Mouse (Mus musculus): ENCODE measurements around the gene Ptprr. TPM values are rescaled to one million over a fixed set of nuclear protein-coding genes. Genes with fewer than 3 reads are reported as not detected.
A peak's percentile ranks its signal among the peaks of the same experiment; 100 is the strongest.

The Ptprr gene
- total RNA-seq, 2 experiments from 2014 or later, result 0.74 to 1.6 TPM

DNA sequence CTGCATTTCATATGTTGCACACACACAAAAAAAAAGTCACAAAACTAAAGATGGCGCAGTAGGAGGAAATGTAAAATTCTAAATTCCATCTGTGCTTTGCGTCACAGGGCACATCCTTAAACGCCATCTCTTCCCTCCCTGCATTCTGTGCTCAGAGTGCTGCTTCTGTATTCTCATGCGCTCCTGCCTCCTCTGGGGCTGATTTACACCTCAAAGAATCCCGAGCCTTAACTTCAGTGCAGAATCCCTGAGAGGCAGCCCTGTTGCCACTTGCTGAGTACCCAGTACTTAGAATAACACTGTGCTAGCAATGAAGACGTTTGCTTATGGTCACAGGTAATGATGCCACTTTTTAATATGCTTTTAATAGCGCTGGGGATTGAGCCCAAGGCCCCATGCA lies 61.4 kb downstream of the Ptprr start:
- no peak overlapping the region for H3K4me3 ChIP-seq
- no peak overlapping the region for H3K27ac ChIP-seq
- intact Hi-C loops (cut with DNase I), result no loop called here
- DNase-seq, result no peak
- no peak for TF ChIP-seq CTCF (IDR thresholded peaks at IDR 0.05)

DNA sequence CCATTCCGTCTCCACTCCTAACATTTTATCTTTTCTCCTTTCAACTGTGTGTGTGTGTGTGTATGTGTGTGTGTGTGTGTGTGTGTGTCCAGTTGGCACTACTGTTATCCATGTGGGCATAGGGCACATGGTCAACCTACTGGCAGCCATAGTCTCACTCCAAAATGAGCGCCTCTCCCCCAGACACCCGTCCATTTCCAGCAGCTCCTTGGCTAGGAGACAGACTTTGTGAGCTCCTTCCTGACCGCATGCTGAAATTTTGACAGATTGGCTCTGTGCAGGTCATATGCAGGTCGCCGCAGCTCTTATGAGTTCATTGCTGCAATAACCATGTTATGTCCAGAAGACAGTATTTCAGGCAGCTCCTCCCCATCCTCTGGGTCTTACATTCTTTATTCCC lies 62.8 kb downstream of the Ptprr start:
- Histone ChIP-seq H3K27ac (no peak overlapping the region), H3K4me3 (no peak overlapping the region)
- DNase-seq, result no peak
- no peak for TF ChIP-seq CTCF (IDR thresholded peaks at IDR 0.05)
- intact Hi-C loops (cut with DNase I), result no loop called here

DNA sequence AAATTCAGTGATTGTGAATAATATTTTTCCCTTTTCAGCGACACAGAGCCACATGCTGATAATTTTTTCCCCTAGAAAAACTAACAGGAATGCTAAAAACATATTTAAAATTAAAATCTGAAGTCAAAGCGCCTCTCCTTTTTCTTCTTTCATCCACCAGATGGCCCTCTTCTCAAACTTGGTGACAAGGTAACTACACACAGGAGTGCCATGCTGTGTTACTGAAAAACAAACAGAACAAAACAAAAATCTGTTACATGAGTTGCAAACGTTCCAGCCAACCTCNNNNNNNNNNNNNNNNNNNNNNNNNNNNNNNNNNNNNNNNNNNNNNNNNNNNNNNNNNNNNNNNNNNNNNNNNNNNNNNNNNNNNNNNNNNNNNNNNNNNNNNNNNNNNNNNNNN lies 66.0 kb downstream of the Ptprr start:
- TF ChIP-seq CTCF (IDR thresholded peaks at IDR 0.05), result peak; percentile 24
- intact Hi-C loops (cut with DNase I), result no loop called here
- no peak overlapping the region for H3K4me3 ChIP-seq

DNA sequence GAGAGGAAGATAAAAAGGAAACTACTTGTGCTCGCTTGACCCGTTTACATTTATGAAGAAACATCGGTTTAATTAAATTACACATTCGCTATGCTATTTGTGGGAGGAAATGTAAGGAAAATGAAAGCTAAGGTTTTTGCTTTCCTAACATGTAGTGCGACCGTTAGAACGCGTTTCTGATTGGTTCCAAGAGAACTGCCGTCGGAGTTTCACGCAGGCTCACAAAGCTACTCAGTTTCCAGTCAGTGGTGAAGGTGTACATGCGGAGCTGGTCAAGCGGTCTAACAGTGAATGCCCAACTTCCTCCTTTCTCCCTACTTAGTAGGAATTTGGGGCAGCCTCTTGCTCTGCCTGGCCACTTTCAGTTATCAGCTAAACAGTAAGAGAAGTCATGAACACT lies 78.5 kb downstream of the Ptprr start:
- TF ChIP-seq CTCF (IDR thresholded peaks at IDR 0.05), result no peak
- no peak overlapping the region for H3K27ac ChIP-seq
- no peak for DNase-seq
- intact Hi-C loops (cut with DNase I), result no loop called here
- H3K4me3 ChIP-seq, result no peak overlapping the region

More for the DNA sequence above, 66.0 kb downstream of the Ptprr start:
- H3K27ac ChIP-seq, result no peak overlapping the region
- no peak for DNase-seq

DNA sequence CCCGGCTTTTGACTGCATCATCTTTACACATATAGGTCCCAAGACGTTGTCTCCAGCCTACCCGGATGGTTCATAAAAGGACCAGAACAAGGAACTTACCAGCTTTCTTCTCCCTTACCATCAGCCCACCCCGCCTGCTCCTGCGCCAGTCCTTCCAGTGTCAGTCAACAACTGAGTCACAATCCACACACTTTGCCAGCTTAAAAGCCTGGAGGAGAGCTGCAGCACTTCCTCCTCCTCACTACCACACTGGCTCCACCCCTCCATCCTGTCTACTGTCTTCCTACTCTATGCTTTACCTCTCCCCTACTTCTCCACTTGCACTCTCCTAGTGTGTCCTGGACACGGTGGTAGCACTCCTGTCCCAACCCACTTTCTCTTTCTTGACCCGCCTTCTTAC lies 80.5 kb downstream of the Ptprr start:
- no peak overlapping the region for H3K4me3 ChIP-seq
- intact Hi-C loops (cut with DNase I), result no loop called here
- no peak for TF ChIP-seq CTCF (IDR thresholded peaks at IDR 0.05)
- H3K27ac ChIP-seq, result no peak overlapping the region
- DNase-seq, result no peak

DNA sequence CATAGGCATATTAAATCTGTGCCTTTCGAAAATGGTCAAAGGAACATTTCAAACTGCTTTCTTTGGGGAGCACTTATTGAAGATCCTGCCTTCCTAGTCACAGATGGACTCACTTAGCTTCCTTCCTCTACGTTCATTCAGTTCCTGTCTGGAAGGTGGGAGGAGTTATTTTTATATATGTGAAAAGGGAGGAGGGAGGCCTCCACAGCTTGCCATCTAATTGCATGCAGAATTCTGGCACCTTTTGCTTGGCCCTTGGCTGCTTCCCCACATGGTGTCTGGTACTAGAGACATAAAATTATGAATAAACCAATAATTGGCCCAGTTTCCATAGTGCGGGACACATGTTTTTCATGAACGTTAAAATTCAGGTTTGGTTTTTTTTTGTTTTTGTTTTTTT lies 90.2 kb downstream of the Ptprr start:
- no peak for DNase-seq
- no peak overlapping the region for H3K4me3 ChIP-seq
- intact Hi-C loops (cut with DNase I), result no loop called here
- no peak overlapping the region for H3K27ac ChIP-seq
- no peak for TF ChIP-seq CTCF (IDR thresholded peaks at IDR 0.05)

DNA sequence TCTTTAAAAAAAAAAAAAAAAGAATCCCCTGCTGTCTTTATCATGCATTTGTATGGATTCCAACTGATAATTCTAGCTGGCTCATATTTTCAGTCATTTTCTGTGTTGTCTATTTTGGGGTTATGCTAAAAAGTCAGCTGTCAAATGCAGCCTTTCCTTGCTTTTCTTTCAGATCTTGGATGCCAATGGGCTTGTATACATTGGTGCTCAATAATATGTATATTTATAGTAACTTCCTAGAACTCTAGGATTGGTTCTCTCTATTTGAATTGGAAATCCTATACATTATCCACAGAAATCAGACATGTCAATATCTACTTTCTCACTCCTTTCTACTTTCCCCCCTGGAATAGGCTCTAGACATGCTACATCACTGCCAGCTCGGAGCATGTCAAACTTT lies 90.7 kb downstream of the Ptprr start:
- DNase-seq, result no peak
- intact Hi-C loops (cut with DNase I), result no loop called here
- Histone ChIP-seq H3K27ac (no peak overlapping the region), H3K4me3 (no peak overlapping the region)
- no peak for TF ChIP-seq CTCF (IDR thresholded peaks at IDR 0.05)

DNA sequence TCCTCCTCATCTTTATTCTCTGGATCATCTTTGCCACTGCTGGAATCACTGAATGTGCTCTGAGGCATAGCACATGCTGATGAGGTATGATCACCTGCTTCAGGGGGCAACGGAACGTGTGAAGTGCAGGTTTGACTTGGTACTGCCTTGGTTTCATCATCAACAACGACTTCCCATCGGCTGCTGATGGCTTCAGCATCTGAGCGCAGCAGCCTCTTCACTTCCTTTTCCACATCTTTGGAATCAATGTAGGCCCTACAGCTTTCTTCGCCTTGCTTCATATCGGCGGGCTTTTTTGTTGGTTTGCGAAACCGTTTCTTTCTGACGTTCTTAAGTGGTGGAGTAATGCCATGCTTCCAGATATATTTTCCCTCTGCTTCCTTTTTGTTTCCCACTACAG lies 94.9 kb downstream of the Ptprr start:
- Histone ChIP-seq H3K4me3 (no peak overlapping the region), H3K27ac (no peak overlapping the region)
- intact Hi-C loops (cut with DNase I), result no loop called here
- DNase-seq, result no peak
- no peak for TF ChIP-seq CTCF (IDR thresholded peaks at IDR 0.05)

DNA sequence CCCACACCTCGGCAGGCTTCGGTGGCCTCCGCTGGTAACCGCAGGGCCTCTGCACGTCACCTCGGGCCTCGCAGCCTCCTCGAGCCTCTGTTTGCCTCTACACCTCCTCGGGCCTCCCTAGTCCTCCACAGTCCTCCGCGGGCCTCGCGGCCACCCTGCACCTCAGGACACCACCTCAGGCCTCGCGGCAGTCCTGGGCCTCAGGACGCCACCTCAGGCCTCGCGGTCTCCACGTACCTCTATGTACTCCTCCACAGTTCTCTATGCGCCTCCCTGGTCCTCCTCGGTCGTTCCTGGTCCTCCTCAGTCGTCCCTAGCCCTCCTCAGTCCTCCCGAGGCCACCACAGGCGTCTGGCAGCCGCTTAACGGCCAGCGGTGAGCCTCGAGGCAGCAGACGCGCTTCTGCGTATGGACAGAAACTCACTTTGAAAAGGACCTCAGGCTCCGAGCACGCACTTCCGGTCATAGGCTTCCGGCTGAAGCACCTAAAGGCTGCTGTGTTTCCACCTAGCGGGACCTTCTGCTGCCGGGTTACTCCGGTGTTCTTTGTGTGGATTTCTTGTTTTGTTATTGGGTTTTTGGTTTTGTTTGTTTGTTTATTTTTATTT lies 96.0 kb downstream of the Ptprr start, which contains the start of gene 4933416C03Rik:
Gene 4933416C03Rik (minus strand): TSS at position 51 of the 608 bp plus-strand sequence.
- DNase-seq, result no peak
- no peak for TF ChIP-seq CTCF (IDR thresholded peaks at IDR 0.05)
- Histone ChIP-seq H3K27ac (no peak within 1 kb of the TSS), H3K4me3 (no peak within 1 kb of the TSS)
- intact Hi-C loops (cut with DNase I), result no loop called here

DNA sequence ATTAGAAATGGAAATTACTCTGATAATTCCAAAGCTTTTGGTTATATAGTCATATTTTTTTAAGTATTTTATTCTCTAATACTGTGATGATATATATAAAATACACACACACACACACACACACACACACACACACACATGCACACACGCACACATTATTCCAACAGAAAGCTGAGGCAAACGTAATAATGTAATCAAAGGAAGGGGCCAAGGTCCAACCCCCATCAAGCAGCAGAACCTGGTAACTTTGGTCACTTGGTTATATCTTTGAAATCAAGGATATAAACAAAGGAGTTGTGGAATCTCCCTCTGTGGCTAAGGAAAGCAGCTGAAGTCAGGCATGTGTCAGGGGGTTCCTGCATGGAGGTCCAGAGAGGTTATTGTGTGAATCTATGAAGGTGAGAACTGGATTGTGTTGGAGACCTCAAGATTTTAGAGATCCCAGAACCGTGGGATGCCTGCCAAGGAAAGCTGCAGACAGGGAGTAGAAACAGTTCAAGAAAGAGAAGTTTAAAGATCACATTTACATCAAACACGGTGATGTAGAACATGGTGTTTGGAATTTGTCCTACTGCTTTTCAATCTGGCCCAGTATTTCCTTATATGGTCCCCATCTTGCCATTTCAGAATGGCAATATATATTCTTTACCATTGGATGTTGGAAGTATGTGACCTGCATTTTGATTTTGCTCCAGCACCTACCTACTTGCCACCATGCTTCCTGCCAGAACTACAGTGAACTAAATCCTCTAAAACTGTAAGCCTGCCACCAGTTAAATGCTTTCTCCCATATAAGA lies 98.1 kb downstream of the Ptprr start:
- H3K27ac ChIP-seq, result no peak overlapping the region
- intact Hi-C loops (cut with DNase I), result no loop called here

DNA sequence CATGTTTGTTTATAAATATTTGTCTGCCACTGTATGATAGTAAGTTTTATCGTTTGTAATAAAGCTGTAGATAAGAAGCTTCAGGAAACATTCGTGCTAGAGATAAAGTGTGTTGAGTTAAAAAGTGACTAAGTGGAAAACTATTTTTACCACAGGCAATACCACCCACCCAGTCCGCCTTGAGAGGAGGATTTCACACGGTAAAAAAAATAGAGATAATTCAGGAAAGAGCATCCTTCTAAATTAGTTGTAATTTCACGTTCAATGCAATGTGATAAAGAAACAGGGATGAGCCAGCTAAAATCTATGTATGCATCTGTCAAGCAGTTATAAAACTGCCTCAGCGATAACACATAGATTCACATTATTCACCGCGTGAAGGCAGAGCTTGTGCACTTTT lies 99.0 kb downstream of the Ptprr start:
- intact Hi-C loops (cut with DNase I), result no loop called here
- no peak overlapping the region for H3K4me3 ChIP-seq
- no peak overlapping the region for H3K27ac ChIP-seq
- no peak for TF ChIP-seq CTCF (IDR thresholded peaks at IDR 0.05)
- no peak for DNase-seq

More for the DNA sequence above, 98.1 kb downstream of the Ptprr start:
- no peak for TF ChIP-seq CTCF (IDR thresholded peaks at IDR 0.05)
- no peak overlapping the region for H3K4me3 ChIP-seq
- no peak for DNase-seq

DNA sequence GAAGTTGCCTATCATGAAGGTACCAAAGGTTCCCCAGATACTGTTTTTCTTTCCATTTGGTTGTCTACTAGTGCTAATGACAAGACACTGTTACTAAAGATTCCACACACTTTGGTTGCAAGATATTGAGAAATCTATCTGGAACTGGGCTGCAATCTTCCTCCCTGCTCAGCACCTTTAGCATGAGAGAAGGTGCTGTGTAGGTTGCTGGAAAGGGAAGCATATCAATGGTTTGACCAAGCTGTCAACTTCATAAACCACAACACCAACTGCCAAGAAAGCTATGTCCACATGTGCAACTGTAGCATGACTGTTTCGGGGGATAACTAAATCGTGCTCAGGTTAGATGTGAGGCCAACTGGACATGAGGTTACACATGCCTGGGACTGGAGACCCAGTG lies 103.5 kb downstream of the Ptprr start:
- DNase-seq, result no peak
- intact Hi-C loops (cut with DNase I), result no loop called here

DNA sequence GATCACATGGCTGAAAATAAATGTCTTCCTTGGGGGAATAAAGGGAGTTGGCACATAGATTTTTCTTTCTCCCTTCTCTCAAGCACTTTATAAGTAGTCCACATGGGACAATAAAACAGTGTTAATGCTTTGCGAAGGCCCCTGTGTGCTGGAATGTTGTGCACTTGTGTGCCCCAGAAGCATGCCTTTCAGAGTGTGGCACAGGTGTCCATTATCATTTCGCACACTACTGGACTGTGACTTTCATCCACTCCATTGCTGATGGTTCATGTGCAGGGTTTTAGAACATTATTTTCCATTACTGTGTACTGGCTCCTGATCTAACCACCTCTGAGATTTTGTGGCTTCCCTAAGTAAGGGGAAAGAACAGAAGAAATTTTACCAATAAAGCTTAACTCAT lies 105.8 kb downstream of the Ptprr start:
- Histone ChIP-seq H3K4me3 (no peak overlapping the region), H3K27ac (no peak overlapping the region)
- no peak for TF ChIP-seq CTCF (IDR thresholded peaks at IDR 0.05)
- DNase-seq, result no peak
- intact Hi-C loops (cut with DNase I), result no loop called here

More for the DNA sequence above, 103.5 kb downstream of the Ptprr start:
- no peak for TF ChIP-seq CTCF (IDR thresholded peaks at IDR 0.05)
- H3K4me3 ChIP-seq, result no peak overlapping the region
- no peak overlapping the region for H3K27ac ChIP-seq

DNA sequence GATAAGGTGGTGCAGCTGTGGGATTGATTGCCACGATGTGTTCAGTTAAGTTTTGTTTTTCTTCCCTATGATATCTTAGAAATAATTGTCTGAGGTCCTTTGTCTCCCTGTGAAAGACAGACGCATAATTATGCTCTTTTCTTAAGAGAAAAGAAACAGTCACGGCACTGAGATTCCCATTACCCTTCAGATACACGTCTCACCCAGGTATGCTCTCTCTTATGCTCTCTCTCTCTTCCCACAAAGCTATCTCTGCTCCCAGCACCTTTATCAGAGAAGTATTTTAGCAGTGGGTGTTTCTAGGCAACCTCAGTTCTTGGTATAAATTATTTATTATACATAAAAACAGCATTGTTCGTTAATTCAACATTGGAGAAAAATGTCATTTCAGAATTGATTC lies 107.4 kb downstream of the Ptprr start:
- no peak for TF ChIP-seq CTCF (IDR thresholded peaks at IDR 0.05)
- intact Hi-C loops (cut with DNase I), result no loop called here
- Histone ChIP-seq H3K27ac (no peak overlapping the region), H3K4me3 (no peak overlapping the region)
- no peak for DNase-seq
